Mouse (Mus musculus) cerebellum, adult (tissue): ENCODE measurements around the gene Rtp4.
A peak's percentile ranks its signal among the peaks of the same experiment; 100 is the strongest.

ENCODE experiments used
- ATAC-seq: cut with Nextera tagmentation; 2 replicates; pipeline ENCODE4 v1.9.2; 2017; ENCODE audit warnings: mild to moderate bottlenecking, moderate library complexity, mixed read lengths; ENCODE audit not compliant: insufficient number of reproducible peaks, low FRiP score, low TSS enrichment

Gene Rtp4

GRCm38 (mm10) chr16:23557669-23558068, 37.6 kb downstream of the Rtp4 start:
- no peak for ATAC-seq

GRCm38 (mm10) chr16:23568369-23568958, 48.4 kb downstream of the Rtp4 start:
- ATAC-seq, result no peak

GRCm38 (mm10) chr16:23574561-23574960, 54.5 kb downstream of the Rtp4 start:
- no peak for ATAC-seq

- no peak for ATAC-seq
These were observed 71.3 kb downstream of the Rtp4 start for GRCm38 (mm10) chr16:23591119-23592105.

- no peak for ATAC-seq
These were observed 72.4 kb downstream of the Rtp4 start for GRCm38 (mm10) chr16:23592501-23592900.

DNA sequence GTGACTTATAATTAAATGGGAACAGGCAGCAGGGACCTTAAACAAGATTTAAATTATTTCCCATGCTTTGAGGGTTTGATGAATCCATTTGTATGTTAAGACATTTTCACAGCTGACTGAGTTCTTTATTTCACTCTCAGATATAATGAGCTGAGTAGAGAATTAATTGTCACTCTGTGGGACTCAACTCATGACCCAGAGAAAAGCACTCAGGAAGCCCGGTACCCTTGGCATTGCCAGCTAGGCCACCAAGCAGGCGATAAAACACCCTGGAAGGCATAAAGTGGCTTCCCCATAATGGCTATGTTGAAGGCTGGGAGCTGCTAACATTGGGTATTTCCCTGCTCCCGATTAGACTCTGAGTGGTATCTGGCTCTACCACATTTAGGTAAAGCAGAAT, 76.6 kb downstream of the Rtp4 start:
- ATAC-seq, result no peak

DNA sequence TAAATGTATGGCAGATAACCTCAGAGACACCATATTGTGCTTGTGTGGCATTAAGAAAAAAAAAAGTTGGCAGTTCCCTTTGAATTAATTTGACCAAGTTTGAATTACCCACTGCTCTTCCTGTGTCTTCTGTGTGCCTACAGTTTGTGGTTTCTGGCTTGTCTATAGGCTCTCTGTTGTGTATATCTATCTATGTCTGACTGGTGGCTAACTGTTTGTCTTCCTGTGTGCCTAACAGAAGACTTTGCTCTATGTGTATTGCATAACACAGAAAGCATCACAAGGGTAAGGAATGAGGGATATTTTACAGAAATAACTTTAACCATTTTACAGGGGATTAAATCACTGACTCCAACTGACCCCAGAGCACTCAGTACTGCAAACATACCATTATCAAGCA, 77.9 kb downstream of the Rtp4 start:
- ATAC-seq, result no peak

DNA sequence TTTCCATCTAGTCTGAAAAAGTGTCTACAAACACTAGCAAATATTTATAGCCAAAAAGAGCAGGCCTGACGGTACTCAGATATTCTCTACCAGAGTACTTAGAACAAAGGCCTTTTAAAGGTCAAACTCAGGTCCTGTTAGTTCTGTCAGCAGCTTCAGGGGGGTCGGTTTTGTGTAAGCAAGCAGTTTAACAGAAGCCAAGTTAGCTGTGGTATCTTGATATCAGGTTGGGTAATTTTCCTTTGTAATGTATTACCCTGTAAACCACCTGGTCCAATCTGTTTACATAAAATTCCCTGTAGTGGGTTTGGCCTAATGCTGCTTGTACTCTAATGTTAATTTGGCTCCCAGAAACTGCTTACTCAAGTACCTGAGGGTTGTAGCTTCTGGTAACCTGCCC, 86.1 kb downstream of the Rtp4 start:
- no peak for ATAC-seq

DNA sequence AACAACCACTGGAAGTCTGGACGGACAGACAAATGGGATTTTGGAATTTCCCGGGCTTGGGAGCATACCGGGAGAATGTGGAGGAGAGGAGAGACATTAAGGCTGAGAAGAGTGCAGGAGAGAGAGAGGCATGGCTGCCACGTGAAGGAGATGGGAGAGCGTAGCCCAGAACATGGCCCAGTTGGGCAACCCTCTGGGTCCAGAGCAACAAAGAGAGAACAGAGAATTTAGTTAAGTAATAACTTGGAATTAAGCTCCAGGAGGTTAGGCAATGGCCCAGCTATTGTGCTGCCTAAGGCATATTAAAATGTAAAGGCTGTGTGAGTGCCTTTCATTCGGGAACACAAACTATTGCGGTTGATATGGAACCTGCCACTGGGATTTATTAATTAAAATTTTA, 86.6 kb downstream of the Rtp4 start:
- ATAC-seq, result no peak

GRCm38 (mm10) chr16:23607911-23608410, 87.9 kb downstream of the Rtp4 start:
- no peak for ATAC-seq

- peak; percentile 57 for ATAC-seq
These were observed 89.7 kb downstream of the Rtp4 start for GRCm38 (mm10) chr16:23609748-23610185.

GRCm38 (mm10) chr16:23624205-23624604, 104.1 kb downstream of the Rtp4 start:
- ATAC-seq, result peak; percentile 20; the same call in 1 of the 2 replicates

- no peak for ATAC-seq
These were observed 111.4 kb downstream of the Rtp4 start for GRCm38 (mm10) chr16:23631531-23631930.

DNA sequence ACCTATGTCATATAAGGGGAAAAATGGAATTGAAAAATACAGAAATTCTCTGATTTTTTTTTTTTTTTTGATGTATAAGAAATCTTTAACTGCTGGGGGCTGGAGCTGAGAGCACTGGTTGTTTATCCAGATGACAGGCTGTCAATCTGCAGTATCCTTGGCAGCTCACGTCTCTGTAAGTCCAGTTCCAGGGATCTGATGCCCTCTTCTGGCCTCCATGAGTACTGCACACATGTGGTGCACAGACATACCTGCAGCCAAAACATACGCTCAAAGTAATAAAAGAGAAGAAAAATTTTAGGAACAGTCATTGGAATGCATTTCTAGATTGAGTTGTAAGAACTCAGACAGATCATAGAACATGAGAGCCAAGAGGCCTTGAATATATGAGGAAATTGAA, 112.6 kb downstream of the Rtp4 start:
- ATAC-seq, result no peak

DNA sequence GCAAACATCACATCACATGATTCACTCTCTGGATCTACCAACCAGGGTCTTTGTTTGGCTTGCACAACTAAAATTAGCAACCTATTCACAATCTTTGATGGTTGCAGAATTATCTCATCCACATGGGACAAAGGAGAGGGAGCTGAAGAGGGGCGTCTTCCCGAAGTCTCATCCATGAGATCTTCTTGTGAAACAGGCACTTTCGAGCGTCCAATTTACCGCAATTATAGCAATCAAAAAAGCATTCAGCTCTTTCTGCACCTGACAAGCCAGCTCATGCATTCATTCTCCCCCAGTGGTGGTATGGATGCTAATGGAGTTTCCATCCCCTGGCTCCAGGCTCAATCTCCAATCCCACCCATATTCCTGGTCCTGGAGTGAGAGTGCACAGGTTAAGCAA, 132.9 kb downstream of the Rtp4 start:
- no peak for ATAC-seq

- ATAC-seq, result no peak
These were observed 133.4 kb downstream of the Rtp4 start for GRCm38 (mm10) chr16:23653479-23653878.

- ATAC-seq, result no peak
These were observed 139.8 kb downstream of the Rtp4 start for GRCm38 (mm10) chr16:23659597-23660531.
